Mouse (Mus musculus): ENCODE results near the gene Tradd.

Tradd gene

DNA sequence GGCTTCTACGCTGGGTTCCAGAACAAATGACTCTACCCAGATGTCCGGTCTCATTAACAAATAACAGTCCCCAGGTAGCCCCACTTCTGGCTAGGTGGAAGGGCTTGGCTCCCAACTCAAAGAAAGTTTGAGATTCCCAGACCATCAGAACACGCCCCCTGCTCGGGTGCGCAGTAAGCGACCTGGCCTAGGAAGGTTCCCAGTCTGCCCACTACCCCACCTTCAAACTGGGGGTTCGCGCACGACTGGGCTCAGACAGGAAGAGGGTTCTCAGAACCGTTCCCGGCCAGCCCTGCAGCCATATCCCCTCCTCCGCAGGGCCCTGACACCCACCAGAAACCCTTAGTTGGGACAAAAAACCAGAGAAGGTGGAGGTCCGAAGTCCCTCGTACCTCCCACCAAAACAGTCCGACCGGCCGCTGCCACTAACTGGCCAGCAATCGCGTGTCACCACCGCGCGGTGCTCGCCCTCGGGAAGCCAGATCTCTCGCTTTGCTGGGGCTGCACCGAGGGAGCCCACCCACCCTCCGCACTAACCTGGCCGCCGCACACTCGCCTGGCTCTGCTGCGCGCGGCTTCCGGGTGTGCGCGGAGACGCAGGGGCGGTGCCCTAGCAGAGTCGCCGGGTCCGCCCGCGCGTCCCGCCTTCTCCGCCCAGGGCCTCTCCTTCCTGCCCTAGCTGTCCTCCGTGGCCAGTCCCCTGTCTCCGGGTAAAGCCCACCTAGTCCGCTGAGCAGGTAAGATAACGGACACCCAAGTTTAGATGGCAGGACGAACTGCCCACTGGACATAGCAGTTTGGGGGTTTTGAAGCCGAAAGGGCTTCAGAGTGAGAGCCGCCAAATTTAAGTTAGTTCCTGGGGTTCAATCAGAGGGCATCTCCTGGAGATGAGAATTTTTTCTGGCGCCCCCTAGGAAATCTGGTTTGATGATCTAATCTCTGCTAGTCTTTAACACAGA is at the start of gene Tradd, which contains the start of gene Fbxl8:
Gene Tradd (minus strand): TSS at position 586 of the 959 bp plus-strand sequence.
Gene Fbxl8 (plus strand): TSS at position 625 of the 959 bp plus-strand sequence.
- in situ Hi-C loops (cut with MboI; ENCODE audit: low sequenced_read_pairs) = no loop called here

DNA sequence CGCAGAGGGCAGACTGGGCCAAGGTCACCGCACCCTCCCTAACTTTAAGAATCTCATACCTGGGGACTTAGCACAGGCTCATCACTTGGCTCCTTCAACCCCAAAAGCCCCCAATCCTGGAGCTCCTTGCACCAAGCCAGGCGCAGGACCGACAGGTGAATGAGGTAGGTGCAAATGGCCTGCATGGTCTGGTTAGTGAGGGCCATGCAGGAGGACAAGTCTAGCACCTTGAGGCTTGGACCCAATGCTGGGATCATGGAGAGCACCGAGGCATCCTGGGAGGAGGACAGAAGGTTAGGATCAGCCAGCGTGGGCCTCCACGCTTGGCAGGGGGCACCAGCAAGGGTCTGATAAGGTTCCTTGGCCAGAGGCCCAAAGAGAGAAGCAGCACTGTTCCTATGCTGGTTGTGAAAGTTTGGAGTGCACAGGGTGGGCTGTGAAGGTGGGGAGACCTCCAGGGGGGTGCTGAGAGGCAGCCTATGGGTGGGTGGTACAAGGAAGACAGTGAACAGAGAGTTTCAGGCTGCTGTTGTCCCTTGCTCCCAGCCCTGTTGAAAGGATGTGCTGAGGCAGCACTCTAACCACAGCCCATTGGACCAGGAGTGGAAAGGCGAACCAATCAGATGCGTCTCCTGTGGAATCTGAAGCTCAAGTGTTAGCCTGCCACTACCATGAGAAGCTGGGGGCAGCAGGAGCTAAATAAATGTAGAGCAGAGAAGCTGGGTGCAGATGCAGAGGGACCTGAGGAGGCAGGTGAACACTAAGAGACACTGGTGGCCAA is 49.4 kb upstream of the Tradd start:
- in situ Hi-C loops (cut with MboI; ENCODE audit: low sequenced_read_pairs) = no loop called here

DNA sequence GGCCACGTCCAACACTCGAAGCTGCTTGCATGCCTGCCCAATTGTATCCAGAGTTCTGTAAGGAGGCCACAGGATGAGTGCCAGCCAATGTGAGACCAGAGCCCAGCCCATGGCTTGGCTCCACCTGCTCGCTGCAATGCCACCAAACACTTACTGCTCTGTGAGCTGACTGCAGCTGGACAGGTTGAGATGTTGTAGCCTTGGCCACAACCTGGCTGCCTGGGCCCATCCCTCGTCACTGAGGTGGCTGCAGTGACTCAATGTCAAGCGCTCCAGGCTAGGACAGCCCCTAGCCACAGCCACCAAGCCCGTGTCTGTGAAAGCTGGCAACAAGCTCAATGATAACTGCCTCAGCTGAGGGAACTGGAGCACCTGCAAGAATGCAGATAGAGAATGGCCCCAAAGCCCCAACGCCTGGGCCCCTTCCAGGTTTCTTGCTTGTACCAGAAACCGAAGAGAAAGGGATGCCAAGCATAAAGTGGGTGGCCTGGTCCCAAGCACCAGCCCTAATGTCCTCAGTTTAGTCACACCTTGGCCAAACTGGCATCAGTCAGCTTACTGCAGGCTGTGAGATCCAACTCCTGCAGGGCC is 48.6 kb upstream of the Tradd start:
- in situ Hi-C loops (cut with MboI; ENCODE audit: low sequenced_read_pairs) = no loop called here

GRCm38 (mm10) chr8:105311718-105312117 is 47.3 kb upstream of the Tradd start:
- in situ Hi-C loops (cut with MboI; ENCODE audit: low sequenced_read_pairs) = no loop called here

- in situ Hi-C loops (cut with MboI; ENCODE audit: low sequenced_read_pairs) = no loop called here
Observed at GRCm38 (mm10) chr8:105310118-105310517, 45.7 kb upstream of the Tradd start.

DNA sequence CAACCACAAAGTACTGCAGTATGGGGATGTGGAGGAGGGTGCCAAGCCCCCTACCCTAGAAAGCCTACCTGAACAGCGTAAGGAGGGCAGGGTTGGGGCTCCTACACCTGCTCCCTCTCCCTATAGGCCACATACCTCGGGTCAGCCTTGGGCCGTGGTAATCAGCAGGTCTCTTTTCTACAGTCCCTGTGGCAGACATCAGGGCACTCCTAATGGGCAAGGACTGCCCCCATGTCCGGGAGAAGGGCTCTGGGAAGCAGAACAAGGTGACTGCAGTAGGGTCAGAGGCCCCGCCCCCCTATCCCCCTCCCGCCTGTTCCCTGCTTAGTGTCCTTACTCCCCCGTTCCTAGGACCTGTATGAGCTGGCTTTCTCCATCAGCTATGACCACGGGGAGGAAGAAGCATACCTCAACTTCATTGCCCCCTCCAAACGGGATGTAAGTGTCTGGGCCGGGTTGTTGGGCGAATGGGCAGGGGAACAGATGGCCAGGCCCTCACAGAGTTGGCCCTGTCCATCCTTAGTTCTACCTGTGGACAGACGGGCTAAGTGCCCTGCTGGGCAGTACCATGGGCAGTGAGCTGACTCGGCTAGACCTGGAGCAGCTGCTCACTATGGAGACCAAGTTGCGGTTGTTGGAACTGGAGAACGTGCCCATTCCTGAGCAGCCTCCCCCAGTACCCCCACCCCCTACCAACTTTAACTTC is 44.9 kb upstream of the Tradd start:
- in situ Hi-C loops (cut with MboI; ENCODE audit: low sequenced_read_pairs) = no loop called here

DNA sequence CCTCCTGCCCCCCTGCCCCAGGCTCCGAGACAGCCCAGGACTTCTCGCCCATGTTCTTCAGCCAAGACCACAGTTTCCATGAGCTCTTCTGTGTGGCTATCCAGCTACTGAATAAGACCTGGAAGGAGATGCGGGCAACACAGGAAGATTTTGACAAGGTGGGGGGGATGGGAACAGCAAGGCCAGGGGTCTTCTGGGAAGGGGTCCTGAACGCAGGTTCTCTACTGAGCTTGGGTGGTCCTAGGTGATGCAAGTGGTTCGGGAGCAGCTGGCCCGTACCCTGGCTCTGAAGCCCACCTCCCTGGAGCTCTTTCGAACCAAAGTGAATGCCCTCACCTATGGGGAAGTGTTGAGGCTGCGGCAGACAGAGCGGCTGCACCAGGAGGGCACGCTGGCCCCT is 44.0 kb upstream of the Tradd start:
- in situ Hi-C loops (cut with MboI; ENCODE audit: low sequenced_read_pairs) = no loop called here

DNA sequence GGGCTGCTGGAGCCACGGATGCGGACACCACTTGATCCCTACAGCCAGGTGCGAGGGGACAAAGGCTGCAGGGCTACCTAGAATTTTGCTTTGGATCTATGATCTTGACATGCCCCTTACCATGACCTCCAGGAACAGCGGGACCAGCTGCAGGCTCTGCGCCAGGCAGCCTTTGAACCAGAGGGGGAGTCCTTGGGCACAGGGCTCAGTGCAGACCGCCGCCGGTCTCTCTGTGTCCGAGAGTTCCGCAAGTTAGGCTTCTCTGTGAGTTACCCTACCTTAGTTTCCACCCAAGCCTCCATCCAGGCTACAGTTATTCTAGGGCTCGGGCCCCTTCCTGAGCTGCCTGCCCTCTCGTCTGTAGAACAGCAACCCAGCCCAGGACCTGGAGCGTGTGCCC is 43.3 kb upstream of the Tradd start:
- in situ Hi-C loops (cut with MboI; ENCODE audit: low sequenced_read_pairs) = no loop called here

GRCm38 (mm10) chr8:105306146-105306691 is 41.8 kb upstream of the Tradd start:
- in situ Hi-C loops (cut with MboI; ENCODE audit: low sequenced_read_pairs) = no loop called here

GRCm38 (mm10) chr8:105305211-105306145 is 41.1 kb upstream of the Tradd start, which contains the start of gene Elmo3:
Gene Elmo3 (plus strand): TSS chr8:105305601.
- in situ Hi-C loops (cut with MboI; ENCODE audit: low sequenced_read_pairs) = no loop called here

- in situ Hi-C loops (cut with MboI; ENCODE audit: low sequenced_read_pairs) = no loop called here
Observed at GRCm38 (mm10) chr8:105304325-105305210, 40.2 kb upstream of the Tradd start.

DNA sequence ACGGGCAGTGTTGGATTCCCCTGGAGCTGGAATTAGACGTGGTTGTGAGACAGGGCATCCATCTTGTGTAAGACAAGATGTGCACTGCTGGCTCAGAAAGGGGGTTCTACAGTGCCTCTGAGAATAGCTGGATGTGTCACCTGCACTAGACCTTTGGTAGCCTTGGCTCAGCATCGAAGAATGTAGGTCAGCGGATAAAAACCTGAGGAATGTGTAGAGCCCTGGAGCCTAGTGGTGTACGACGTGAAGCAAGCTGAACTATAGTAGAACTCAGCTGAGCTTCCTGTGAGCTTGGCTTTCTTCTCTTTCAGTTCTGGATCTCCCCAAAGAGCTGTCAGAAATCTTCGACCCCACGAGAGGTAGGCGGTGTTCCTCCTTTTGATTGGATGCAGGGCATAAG is 39.5 kb upstream of the Tradd start:
- in situ Hi-C loops (cut with MboI; ENCODE audit: low sequenced_read_pairs) = no loop called here

GRCm38 (mm10) chr8:105303396-105303795 is 39.0 kb upstream of the Tradd start:
- in situ Hi-C loops (cut with MboI; ENCODE audit: low sequenced_read_pairs) = no loop called here

- in situ Hi-C loops (cut with MboI; ENCODE audit: low sequenced_read_pairs) = no loop called here
Observed at GRCm38 (mm10) chr8:105299962-105300361, 35.6 kb upstream of the Tradd start.

- in situ Hi-C loops (cut with MboI; ENCODE audit: low sequenced_read_pairs) = no loop called here
Observed at GRCm38 (mm10) chr8:105298351-105299252, 34.2 kb upstream of the Tradd start.

- in situ Hi-C loops (cut with MboI; ENCODE audit: low sequenced_read_pairs) = no loop called here
Observed at GRCm38 (mm10) chr8:105297511-105298192, 33.2 kb upstream of the Tradd start, which contains the start of gene E2f4. Gene E2f4 (plus strand): TSS chr8:105297663.

Measured in CH12F3 (cell line).